Mouse (Mus musculus): ENCODE measurements around the gene Cyfip2. TPM values are rescaled to one million over a fixed set of nuclear protein-coding genes. Genes with fewer than 3 reads are reported as not detected.

Cyfip2 gene
- total and polyA plus RNA-seq, 3 experiments: 28.8 to 68.8 (median 55.2) TPM

- 73% methylated on average over 5 of the region's 5 CpGs for WGBS
- TF ChIP-seq CTCF (IDR thresholded peaks at IDR 0.05): no peak
- no peak for TF ChIP-seq POLR2A (IDR thresholded peaks at IDR 0.05; ENCODE audit: insufficient read depth, low read depth, low read length)
- TF ChIP-seq EP300 (IDR thresholded peaks at IDR 0.05; ENCODE audit: insufficient read depth, low read depth, low read length): no peak
These were observed 35.1 kb upstream of the Cyfip2 start for GRCm38 (mm10) chr11:46347756-46348155.

DNA sequence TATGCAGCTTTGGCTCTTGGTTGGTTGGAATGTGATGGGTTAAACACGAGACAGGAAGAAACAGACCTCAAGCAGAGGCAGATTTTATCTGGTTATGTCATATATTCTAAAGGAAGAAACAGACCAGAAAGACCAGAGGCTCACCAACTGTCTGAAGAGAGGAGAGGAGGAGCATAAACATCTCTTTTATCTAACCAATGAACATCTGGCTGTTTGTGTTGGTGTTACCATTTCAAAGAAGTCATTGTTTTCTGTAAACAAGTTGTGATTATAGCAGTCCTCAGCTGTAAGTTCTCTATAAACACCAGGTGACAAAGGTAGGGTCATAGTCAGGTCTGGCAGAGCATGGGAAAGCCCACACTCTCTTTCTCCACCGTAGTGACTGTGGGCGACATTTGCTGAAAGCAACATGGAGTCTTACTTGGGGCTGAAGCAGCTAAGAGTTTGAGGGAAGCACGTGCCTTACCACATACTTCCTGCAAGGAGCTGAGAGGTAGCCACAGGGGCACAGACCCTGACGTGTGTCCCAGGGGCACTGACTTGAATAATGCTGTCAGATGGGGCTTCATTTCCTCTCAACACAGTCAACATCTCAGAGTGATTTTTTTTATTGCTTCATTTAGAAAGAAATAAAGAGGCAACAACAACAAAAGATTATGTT lies 31.4 kb upstream of the Cyfip2 start:
- H3K27me3 ChIP-seq (ENCODE audit: control insufficient read depth, insufficient read depth, low read length): no peaks in the 10 kb centered on the region
- TF ChIP-seq EP300 (IDR thresholded peaks at IDR 0.05; ENCODE audit: insufficient read depth, low read depth, low read length) (no peak), POLR2A (IDR thresholded peaks at IDR 0.05; ENCODE audit: insufficient read depth, low read depth, low read length) (no peak), CTCF (IDR thresholded peaks at IDR 0.05) (no peak)
- H3K4me3 ChIP-seq: no peak overlapping the region
- no peaks in the 10 kb centered on the region; the same call in 1 of the 2 replicates for H3K4me1 ChIP-seq (ENCODE audit: control insufficient read depth, insufficient read depth, low read length)
- H3K9ac ChIP-seq (ENCODE audit: low read depth, low read length): no peak overlapping the region
- WGBS: 56% methylated on average over 5 of the region's 5 CpGs
- intact Hi-C loops (cut with DNase I): loop anchor here (2.0 kb wide), 1 partner anchor 69 kb away; no protein-coding TSS in a partner anchor
- H3K36me3 ChIP-seq (ENCODE audit: control insufficient read depth, insufficient read depth, low read length): peaks cover 2% of the 10 kb centered on the region; the same call in 1 of the 2 replicates
- H3K79me2 ChIP-seq (replicated peaks; ENCODE audit: control insufficient read depth, insufficient read depth, low read length): no peaks in the 10 kb centered on the region
- H3K27ac ChIP-seq: no peak overlapping the region
- no peak for DNase-seq

More at GRCm38 (mm10) chr11:46347756-46348155, 35.1 kb upstream of the Cyfip2 start:
- Histone ChIP-seq H3K79me2 (replicated peaks; ENCODE audit: control insufficient read depth, insufficient read depth, low read length) (no peaks in the 10 kb centered on the region), H3K9ac (ENCODE audit: low read depth, low read length) (no peak overlapping the region), H3K36me3 (ENCODE audit: control insufficient read depth, insufficient read depth, low read length) (peaks cover 2% of the 10 kb centered on the region; the same call in 1 of the 2 replicates), H3K4me1 (ENCODE audit: control insufficient read depth, insufficient read depth, low read length) (no peaks in the 10 kb centered on the region), H3K27ac (no peak overlapping the region), H3K27me3 (ENCODE audit: control insufficient read depth, insufficient read depth, low read length) (no peaks in the 10 kb centered on the region), H3K4me3 (no peak overlapping the region)
- intact Hi-C loops (cut with DNase I): no loop called here
- no peak for DNase-seq

GRCm38 (mm10) chr11:46341960-46342359 lies 29.3 kb upstream of the Cyfip2 start:
- TF ChIP-seq POLR2A (IDR thresholded peaks at IDR 0.05; ENCODE audit: insufficient read depth, low read depth, low read length): no peak
- no peak for TF ChIP-seq CTCF (IDR thresholded peaks at IDR 0.05)
- no peak for TF ChIP-seq EP300 (IDR thresholded peaks at IDR 0.05; ENCODE audit: insufficient read depth, low read depth, low read length)
- Histone ChIP-seq H3K79me2 (replicated peaks; ENCODE audit: control insufficient read depth, insufficient read depth, low read length) (no peaks in the 10 kb centered on the region), H3K27me3 (ENCODE audit: control insufficient read depth, insufficient read depth, low read length) (no peaks in the 10 kb centered on the region), H3K4me3 (no peak overlapping the region), H3K9ac (ENCODE audit: low read depth, low read length) (no peak overlapping the region), H3K36me3 (ENCODE audit: control insufficient read depth, insufficient read depth, low read length) (peaks cover 2% of the 10 kb centered on the region; the same call in 1 of the 2 replicates), H3K4me1 (ENCODE audit: control insufficient read depth, insufficient read depth, low read length) (no peaks in the 10 kb centered on the region; the same call in 1 of the 2 replicates), H3K27ac (peak overlapping the region; percentile 63)
- intact Hi-C loops (cut with DNase I): loop anchor here (2.0 kb wide), 1 partner anchor 67 kb away; no protein-coding TSS in a partner anchor
- DNase-seq: peak in 1 of 2 experiments; percentile 23
- WGBS: 57% methylated on average over 4 of the region's 4 CpGs

GRCm38 (mm10) chr11:46336020-46336419 lies 23.4 kb upstream of the Cyfip2 start:
- H3K27me3 ChIP-seq (ENCODE audit: control insufficient read depth, insufficient read depth, low read length): no peaks in the 10 kb centered on the region
- WGBS: 72% methylated on average over 5 of the region's 5 CpGs
- TF ChIP-seq CTCF (IDR thresholded peaks at IDR 0.05): no peak
- TF ChIP-seq EP300 (IDR thresholded peaks at IDR 0.05; ENCODE audit: insufficient read depth, low read depth, low read length): no peak
- no peak for TF ChIP-seq POLR2A (IDR thresholded peaks at IDR 0.05; ENCODE audit: insufficient read depth, low read depth, low read length)
- no peak overlapping the region for H3K27ac ChIP-seq
- no peaks in the 10 kb centered on the region for H3K4me1 ChIP-seq (ENCODE audit: control insufficient read depth, insufficient read depth, low read length)
- H3K9ac ChIP-seq (ENCODE audit: low read depth, low read length): no peak overlapping the region
- DNase-seq: no peak
- no peaks in the 10 kb centered on the region for H3K79me2 ChIP-seq (replicated peaks; ENCODE audit: control insufficient read depth, insufficient read depth, low read length)
- no peak overlapping the region for H3K4me3 ChIP-seq
- intact Hi-C loops (cut with DNase I): no loop called here
- H3K36me3 ChIP-seq (ENCODE audit: control insufficient read depth, insufficient read depth, low read length): no peaks in the 10 kb centered on the region

DNA sequence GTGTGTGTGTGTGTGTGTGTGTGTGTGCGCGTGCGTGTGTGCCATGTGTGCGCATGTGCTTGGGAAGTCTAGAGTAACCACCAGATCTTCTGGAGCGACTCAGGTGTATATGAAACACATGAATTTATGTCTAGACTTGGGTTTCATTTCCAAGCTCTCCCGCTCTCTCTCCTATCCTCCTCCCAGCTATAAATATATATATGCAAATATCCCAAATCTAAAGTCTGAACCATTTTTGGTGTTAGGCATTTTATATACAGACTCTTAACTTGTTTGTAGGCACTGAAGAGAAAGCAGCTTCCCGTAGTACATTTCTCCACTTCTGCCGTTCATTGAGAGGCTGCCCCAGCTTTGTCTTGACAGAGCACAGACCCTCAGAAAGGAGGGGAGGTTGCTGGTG lies 19.6 kb upstream of the Cyfip2 start:
- DNase-seq: no peak
- no peak overlapping the region for H3K4me3 ChIP-seq
- H3K27ac ChIP-seq: no peak overlapping the region
- H3K36me3 ChIP-seq (ENCODE audit: control insufficient read depth, insufficient read depth, low read length): no peaks in the 10 kb centered on the region
- no peaks in the 10 kb centered on the region for H3K4me1 ChIP-seq (ENCODE audit: control insufficient read depth, insufficient read depth, low read length)
- H3K79me2 ChIP-seq (replicated peaks; ENCODE audit: control insufficient read depth, insufficient read depth, low read length): no peaks in the 10 kb centered on the region
- H3K27me3 ChIP-seq (ENCODE audit: control insufficient read depth, insufficient read depth, low read length): no peaks in the 10 kb centered on the region
- 88% methylated on average over 8 of the region's 8 CpGs for WGBS
- intact Hi-C loops (cut with DNase I): no loop called here
- no peak overlapping the region for H3K9ac ChIP-seq (ENCODE audit: low read depth, low read length)
- TF ChIP-seq POLR2A (IDR thresholded peaks at IDR 0.05; ENCODE audit: insufficient read depth, low read depth, low read length) (no peak), EP300 (IDR thresholded peaks at IDR 0.05; ENCODE audit: insufficient read depth, low read depth, low read length) (no peak), CTCF (IDR thresholded peaks at IDR 0.05) (no peak)

Data from heart, adult 2 months (tissue).